In genomic region chr14:49241522-49241921, GRCm38 (mm10) we compare ENCODE assay signal across 16 mouse cellular contexts. TPM values are rescaled to one million over a fixed set of nuclear protein-coding genes. Genes with fewer than 3 reads are reported as not detected.
"Had no signal": no experiment of that assay in that cellular context is flagged by ENCODE, and none has a peak within 500 bp of the region (broad histone marks: within the 10 kb centered on the region; RNA-seq: fewer than 3 reads in every experiment).

No protein-coding gene starts in this region.

- H3K9me3 ChIP-seq: limb, embryonic 13.5 days; midbrain, embryonic 12.5 days; neural tube, embryonic 15.5 days had no signal

- H3K9ac ChIP-seq: limb, embryonic 13.5 days; liver, embryonic 14.5 days; midbrain, embryonic 12.5 days; neural tube, embryonic 15.5 days had no signal

- H3K36me3 ChIP-seq: limb, embryonic 13.5 days; midbrain, embryonic 12.5 days; neural tube, embryonic 15.5 days had no signal

- H3K27me3 ChIP-seq: limb, embryonic 13.5 days; neural tube, embryonic 15.5 days had no signal

- H3K4me2 ChIP-seq: limb, embryonic 13.5 days; midbrain, embryonic 12.5 days; neural tube, embryonic 15.5 days had no signal

- H3K27ac ChIP-seq: limb, embryonic 13.5 days; liver, embryonic 14.5 days; midbrain, embryonic 12.5 days; neural tube, embryonic 15.5 days; stomach, postnatal 0 days had no signal

- H3K4me1 ChIP-seq: limb, embryonic 13.5 days; midbrain, embryonic 12.5 days had no signal

- H3K4me3 ChIP-seq: limb, embryonic 13.5 days; midbrain, embryonic 12.5 days; myocyte; neural tube, embryonic 15.5 days had no signal

- DNase-seq: kidney, postnatal 25 days; layer of hippocampus, adult 9-11 months; layer of hippocampus, postnatal 36 days; left cerebral cortex, postnatal 4 days; lung, adult 18-20 months; right cerebral cortex, adult 18-20 months; right cerebral cortex, postnatal 25 days; thymus, postnatal 36 days had no signal

RNA-seq across cellular contexts. Expression of gene ccdc198, which starts 3.8 kb away (rescaled TPM):
- total RNA-seq: layer of hippocampus, postnatal 36 days; left cerebral cortex, postnatal 4 days; megakaryocyte-erythroid progenitor cell, adult 5-6 weeks had no signal
- polyA plus RNA-seq: liver, adult 2 months; myocyte had no signal
